Comparison of ENCODE assay signal across 8 mouse cellular contexts in the genomic region with DNA sequence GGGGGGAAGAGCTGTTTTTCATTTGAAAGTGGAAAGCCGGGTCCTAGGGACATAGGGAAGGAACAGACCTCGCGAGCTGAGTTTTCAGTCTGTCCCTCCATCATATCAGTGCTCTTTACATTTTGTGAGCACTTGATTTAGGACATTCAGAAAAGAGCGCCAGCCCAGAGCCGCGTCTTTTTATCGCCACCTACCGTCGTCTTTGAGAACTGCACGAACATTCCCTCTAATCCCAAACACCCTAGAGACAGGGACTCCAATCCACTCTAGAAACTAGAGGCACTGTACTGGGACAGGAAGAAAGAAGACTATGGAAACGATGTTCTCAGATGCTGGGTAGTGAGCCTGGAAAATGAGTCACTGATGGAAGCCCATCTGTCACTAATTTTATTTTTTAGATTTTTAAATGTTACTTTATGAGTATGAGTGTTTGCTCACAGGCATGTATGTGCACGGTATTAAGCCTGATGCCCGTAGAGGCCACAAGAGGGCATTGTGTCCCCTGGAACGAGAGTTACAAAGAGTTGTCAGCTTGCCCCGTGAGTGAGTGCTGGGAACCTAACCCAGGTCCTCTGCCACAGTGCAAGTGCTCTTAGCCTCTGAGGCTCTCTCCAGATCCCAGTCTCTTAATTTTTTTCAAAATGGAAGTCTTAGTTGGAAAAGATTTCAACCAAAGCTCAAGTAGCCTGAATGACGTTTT. TPM values are rescaled to one million over a fixed set of nuclear protein-coding genes. Genes with fewer than 3 reads are reported as not detected.
DNase-seq lines count a peak whose midpoint lies in the region; ATAC-seq and TF ChIP-seq lines count a peak whose summit lies in the region.

No protein-coding gene starts in this region.

- H3K27ac ChIP-seq in liver, adult 2 months (replicated peaks; ENCODE audit: insufficient read depth, low read depth, low read length): no peak overlapping the region

- intact Hi-C loops in gastrocnemius, postnatal 14 days (cut with DNase I; ENCODE audit: low total_unique reads): loop anchor here (5.0 kb wide), 1 partner anchor 261 kb away; no protein-coding TSS in a partner anchor

- H3K36me3 ChIP-seq in liver, adult 2 months (ENCODE audit: control insufficient read depth, insufficient read depth, low read length): no peaks in the 10 kb centered on the region

- 24% methylated on average over 16 of the region's 16 CpGs for WGBS in liver, adult 2 months

- no peaks in the 10 kb centered on the region for H3K27me3 ChIP-seq in liver, adult 2 months (ENCODE audit: control insufficient read depth, insufficient read depth, low read length)

- no peak overlapping the region for H3K4me3 ChIP-seq in liver, adult 2 months (ENCODE audit: insufficient read depth, low read depth, low read length)

- H3K9ac ChIP-seq in liver, adult 2 months (ENCODE audit: low read depth, low read length): no peak overlapping the region

- no peak for TF ChIP-seq POLR2A in liver, adult 2 months (IDR thresholded peaks at IDR 0.05; ENCODE audit: extremely low read depth, insufficient read depth, low read length)

- peak; percentile 35 for DNase-seq in CD4-positive helper T cell, adult 2 months (ENCODE audit: low read depth, low spot score)
- peak; percentile 48 for DNase-seq in WW6 (ENCODE audit: low read depth, low spot score)
- peak; percentile 53 for DNase-seq in gastrocnemius, postnatal 14 days
- DNase-seq in kidney, adult 11 months: peak; percentile 36
- DNase-seq in liver, adult 2 months (ENCODE audit: extremely low read depth, low read depth, low spot score): peak; percentile 22
- DNase-seq in neural tube, embryonic 10.5 days (ENCODE audit: extremely low spot score, low spot score): peak; percentile 80
- peak; percentile 42 for DNase-seq in thymus, postnatal 0 days (ENCODE audit: low spot score)

- peak; percentile 63 for TF ChIP-seq CTCF in liver, adult 2 months (IDR thresholded peaks at IDR 0.05; ENCODE audit: low read depth, low read length)

- H3K79me2 ChIP-seq in liver, adult 2 months (ENCODE audit: control insufficient read depth, insufficient read depth, low read length): no peaks in the 10 kb centered on the region

- peak; percentile 79 for ATAC-seq in common myeloid progenitor, adult 5-6 weeks (replicated peaks; ENCODE audit: low read depth, poor library complexity, severe bottlenecking)

- H3K4me1 ChIP-seq in liver, adult 2 months (ENCODE audit: control insufficient read depth, insufficient read depth, low read length): no peaks in the 10 kb centered on the region

RNA-seq across cellular contexts. Expression of gene Pomp, which starts 11.9 kb away (rescaled TPM):
- 128 and 182 TPM in 2 replicates for total RNA-seq in common myeloid progenitor, adult 5-6 weeks (2017)
- 100 to 1,000 TPM; 140 to 145 TPM for total RNA-seq in gastrocnemius, postnatal 14 days (2021)
- total RNA-seq in liver, adult 2 months (2014; rRNA removed): 159 and 233 TPM in 2 replicates
- 71.0 and 101 TPM in 2 replicates for polyA plus RNA-seq in liver, adult 2 months (2012; rRNA removed)
- polyA plus RNA-seq in thymus, postnatal 0 days (2015; fragmentation: Nextera tagmentation; extraction: Ambion mirVana): 682 and 692 TPM in 2 replicates

RNA-seq across cellular contexts. Expression of gene Slc46a3, which starts 46.3 kb away (rescaled TPM):
- 3.7 and 5.5 TPM in 2 replicates for total RNA-seq in common myeloid progenitor, adult 5-6 weeks (2017)
- total RNA-seq in gastrocnemius, postnatal 14 days (2021): 1 to 10 TPM; 5.5 to 7.9 TPM
- 38.0 and 58.3 TPM in 2 replicates for total RNA-seq in liver, adult 2 months (2014; rRNA removed)
- 72.7 and 88.3 TPM in 2 replicates for polyA plus RNA-seq in liver, adult 2 months (2012; rRNA removed)
- polyA plus RNA-seq in thymus, postnatal 0 days (2015; fragmentation: Nextera tagmentation; extraction: Ambion mirVana): 5.2 and 5.7 TPM in 2 replicates

Comparison
In these comparisons a context has a peak if more than half of its experiments do, and no peak if none do; other contexts are left out.
1. DNase-seq: peak in every context shown above with its lines; median percentile 80 in neural tube, embryonic 10.5 days; 53 in gastrocnemius, postnatal 14 days; 48 in WW6; 42 in thymus, postnatal 0 days; 36 in kidney, adult 11 months; 35 in CD4-positive helper T cell, adult 2 months; 22 in liver, adult 2 months.